Mouse (Mus musculus): Measurements from ENCODE around the gene Rfx1. TPM values are rescaled to one million over a fixed set of nuclear protein-coding genes. Genes with fewer than 3 reads are reported as not detected.

The Rfx1 gene
- polyA plus RNA-seq, 1 experiment from 2014 or later = 11.2 TPM

DNA sequence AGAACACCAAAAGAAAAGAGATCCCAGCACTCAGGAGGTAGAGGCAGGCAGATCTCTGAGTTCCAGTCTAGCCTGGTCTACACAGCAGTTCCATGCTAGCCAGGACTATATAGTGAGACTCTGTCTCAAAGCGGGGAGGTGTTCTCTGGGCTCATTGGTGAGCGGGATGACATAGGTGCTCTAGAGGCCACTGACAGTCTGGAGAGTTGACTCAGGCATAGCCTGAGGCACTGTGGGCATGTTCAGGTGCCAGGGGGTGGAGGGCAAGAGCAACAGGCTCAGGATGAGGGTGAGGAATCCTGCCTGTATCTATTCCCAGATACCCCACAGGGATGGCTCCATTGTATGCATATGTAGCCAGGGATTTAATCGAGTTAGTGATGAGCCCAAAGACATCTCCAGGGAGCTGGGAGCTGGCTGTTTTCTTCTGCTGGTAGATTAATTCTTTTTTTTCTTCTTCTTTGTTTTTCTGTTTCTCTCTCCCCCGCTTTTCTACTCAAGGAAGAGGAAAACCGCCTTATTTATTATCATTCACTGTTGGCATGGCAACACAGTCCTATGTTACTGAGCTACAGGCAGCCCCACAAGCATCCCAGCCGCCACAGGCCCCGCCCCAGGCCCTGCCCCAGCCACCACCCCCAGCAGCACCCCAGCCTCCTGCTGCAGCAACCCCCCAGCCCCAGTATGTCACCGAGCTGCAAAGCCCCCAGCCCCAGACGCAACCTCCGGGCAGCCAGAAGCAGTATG lies 6.8 kb downstream of the Rfx1 start:
- no peak for ATAC-seq (ENCODE audit: low FRiP score, low read depth)

DNA sequence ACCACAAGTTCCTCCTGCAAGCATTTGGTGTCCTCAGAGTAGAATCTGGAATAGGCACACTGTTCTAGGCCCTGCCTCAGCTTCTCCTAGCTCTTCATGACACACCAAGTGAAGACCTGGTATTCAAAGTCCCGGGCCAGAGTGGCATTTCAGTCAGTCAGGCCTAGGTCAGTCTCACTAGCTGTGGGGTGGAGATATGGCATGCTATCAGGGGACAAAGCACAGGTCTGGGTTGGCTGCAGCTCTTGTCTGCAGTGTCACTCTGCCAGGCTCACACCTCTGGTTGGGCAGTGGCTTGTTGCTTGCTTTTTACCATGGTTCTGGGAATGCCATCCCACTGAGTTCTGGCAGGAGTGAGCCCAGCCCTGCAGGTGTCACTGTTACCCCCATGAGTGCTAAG lies 9.8 kb downstream of the Rfx1 start:
- no peak overlapping the region for H3K4me3 ChIP-seq
- H3K9me3 ChIP-seq = no peaks in the 10 kb centered on the region
- no peak for ATAC-seq (ENCODE audit: low FRiP score, low read depth)
- peaks cover 22% of the 10 kb centered on the region; the same call in 1 of the 2 replicates for H3K36me3 ChIP-seq
- H3K4me1 ChIP-seq (replicated peaks) = peaks cover 28% of the 10 kb centered on the region
- no peak overlapping the region for H3K9ac ChIP-seq
- WGBS = 92% methylated on average over 1 of the region's 1 CpGs
- no peak overlapping the region for H3K4me2 ChIP-seq
- no peaks in the 10 kb centered on the region for H3K27me3 ChIP-seq
- no peak overlapping the region for H3K27ac ChIP-seq (replicated peaks)

More for the DNA sequence above, 6.8 kb downstream of the Rfx1 start:
- H3K27ac ChIP-seq (replicated peaks) = peak overlapping the region; percentile 48
- H3K36me3 ChIP-seq = peaks cover 11% of the 10 kb centered on the region; the same call in 1 of the 2 replicates
- H3K4me2 ChIP-seq = peak overlapping the region; percentile 22
- no peaks in the 10 kb centered on the region for H3K27me3 ChIP-seq
- H3K9me3 ChIP-seq = no peaks in the 10 kb centered on the region
- 34% methylated on average over 9 of the region's 10 CpGs for WGBS
- no peak overlapping the region for H3K9ac ChIP-seq
- H3K4me1 ChIP-seq (replicated peaks) = peaks cover 53% of the 10 kb centered on the region
- no peak overlapping the region for H3K4me3 ChIP-seq

- Histone ChIP-seq H3K4me3 (no peak overlapping the region), H3K27me3 (no peaks in the 10 kb centered on the region), H3K36me3 (peaks cover 24% of the 10 kb centered on the region), H3K9me3 (no peaks in the 10 kb centered on the region), H3K27ac (replicated peaks) (no peak overlapping the region), H3K4me1 (replicated peaks) (peaks cover 24% of the 10 kb centered on the region), H3K4me2 (no peak overlapping the region), H3K9ac (no peak overlapping the region)
- 93% methylated on average over 3 of the region's 3 CpGs for WGBS
- ATAC-seq (ENCODE audit: low FRiP score, low read depth) = no peak
Measured at GRCm38 (mm10) chr8:84076849-84077248, 10.2 kb downstream of the Rfx1 start.

DNA sequence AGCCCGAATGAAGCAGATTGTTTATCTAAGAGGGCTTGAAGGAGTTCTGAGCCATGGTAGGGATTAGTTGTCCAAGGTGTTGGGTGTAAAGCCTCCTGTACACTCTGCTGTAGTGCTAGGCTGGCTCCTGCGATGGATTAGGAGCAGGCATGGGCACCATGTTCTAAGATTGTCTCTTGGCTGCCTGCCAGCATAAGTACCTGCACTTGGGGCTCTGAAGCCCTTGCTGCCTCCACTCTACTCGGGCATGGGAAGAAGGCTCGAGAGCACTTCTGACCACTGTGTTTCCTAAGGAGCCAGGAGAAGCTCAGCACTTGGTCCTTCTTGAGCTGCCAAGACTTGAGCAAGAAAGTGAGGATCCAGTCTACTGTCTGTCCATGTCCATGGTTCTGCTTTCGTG lies 12.6 kb downstream of the Rfx1 start:
- 90% methylated on average over 5 of the region's 5 CpGs for WGBS
- peaks cover 5% of the 10 kb centered on the region; the same call in 1 of the 2 replicates for H3K4me1 ChIP-seq (replicated peaks)
- H3K9ac ChIP-seq = no peak overlapping the region
- ATAC-seq (ENCODE audit: low FRiP score, low read depth) = no peak
- no peaks in the 10 kb centered on the region for H3K27me3 ChIP-seq
- no peak overlapping the region for H3K27ac ChIP-seq (replicated peaks)
- H3K4me2 ChIP-seq = no peak overlapping the region
- H3K36me3 ChIP-seq = peaks cover 47% of the 10 kb centered on the region
- H3K9me3 ChIP-seq = no peaks in the 10 kb centered on the region
- no peak overlapping the region for H3K4me3 ChIP-seq

- Histone ChIP-seq H3K9ac (no peak overlapping the region), H3K36me3 (peaks cover 50% of the 10 kb centered on the region)
- ATAC-seq (ENCODE audit: low FRiP score, low read depth) = no peak
Measured at GRCm38 (mm10) chr8:84083829-84084241, 17.2 kb downstream of the Rfx1 start.

DNA sequence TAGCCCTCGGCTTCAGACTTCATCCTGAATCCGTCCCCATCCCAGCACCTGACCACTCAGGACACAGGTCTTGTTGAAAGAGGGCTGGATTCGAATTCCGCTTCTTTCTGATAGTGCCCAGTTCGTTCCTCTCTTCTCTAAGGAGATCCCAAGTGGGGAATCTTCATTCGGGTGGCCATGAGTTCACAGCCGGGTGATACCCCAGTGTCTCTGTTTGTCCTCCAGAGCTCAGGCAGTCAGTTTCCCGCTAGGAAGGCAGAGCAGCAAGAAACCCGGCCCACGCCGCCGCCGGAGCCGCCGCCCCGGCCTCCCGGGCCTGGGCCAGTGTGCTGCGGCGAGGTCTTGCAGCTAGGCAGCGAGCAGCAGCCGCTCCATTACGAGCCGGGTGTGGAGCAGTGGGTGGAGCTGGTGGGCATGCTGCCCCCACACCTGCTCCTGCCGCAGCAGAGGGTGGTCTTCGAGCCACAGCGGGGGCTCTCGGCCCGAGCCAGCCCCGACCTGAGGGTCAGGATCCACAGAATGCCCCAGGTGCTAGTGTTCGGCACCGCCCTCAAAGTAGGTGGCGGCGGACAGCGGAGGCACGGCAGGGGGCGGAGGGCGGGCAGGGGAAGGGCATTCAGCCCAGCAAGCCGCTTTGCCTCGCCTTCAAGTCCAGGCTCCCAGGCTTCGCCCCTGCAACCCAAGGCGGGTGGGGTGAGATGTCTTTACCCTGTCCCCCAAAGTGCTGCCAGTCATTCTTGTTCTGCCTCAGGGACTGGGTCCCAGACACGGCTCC lies 17.9 kb downstream of the Rfx1 start:
- 28% methylated on average over 42 of the region's 42 CpGs for WGBS
- H3K4me2 ChIP-seq = peak overlapping the region; percentile 18; the same call in 1 of the 2 replicates

More at GRCm38 (mm10) chr8:84083829-84084241, 17.2 kb downstream of the Rfx1 start:
- H3K27ac ChIP-seq (replicated peaks) = no peak overlapping the region
- no peaks in the 10 kb centered on the region for H3K27me3 ChIP-seq
- H3K4me1 ChIP-seq (replicated peaks) = 0 out of 2 replicates have a peak, but pooled peaks cover 4% of the 10 kb centered on the region
- 20% methylated on average over 8 of the region's 8 CpGs for WGBS
- H3K4me3 ChIP-seq = no peak overlapping the region
- H3K4me2 ChIP-seq = no peak overlapping the region
- no peaks in the 10 kb centered on the region for H3K9me3 ChIP-seq

GRCm38 (mm10) chr8:84087156-84087555 lies 20.5 kb downstream of the Rfx1 start:
- Histone ChIP-seq H3K4me1 (replicated peaks) (0 out of 2 replicates have a peak, but pooled peaks cover 4% of the 10 kb centered on the region), H3K4me2 (no peak overlapping the region), H3K9ac (no peak overlapping the region), H3K9me3 (no peaks in the 10 kb centered on the region), H3K27me3 (no peaks in the 10 kb centered on the region), H3K36me3 (peaks cover 50% of the 10 kb centered on the region), H3K4me3 (no peak overlapping the region), H3K27ac (replicated peaks) (no peak overlapping the region)
- no peak for ATAC-seq (ENCODE audit: low FRiP score, low read depth)
- WGBS = 83% methylated on average over 7 of the region's 7 CpGs

More for the DNA sequence above, 17.9 kb downstream of the Rfx1 start:
- Histone ChIP-seq H3K4me1 (replicated peaks) (0 out of 2 replicates have a peak, but pooled peaks cover 4% of the 10 kb centered on the region), H3K9ac (no peak overlapping the region), H3K27ac (replicated peaks) (no peak overlapping the region), H3K4me3 (no peak overlapping the region), H3K9me3 (no peaks in the 10 kb centered on the region), H3K36me3 (peaks cover 56% of the 10 kb centered on the region), H3K27me3 (no peaks in the 10 kb centered on the region)
- ATAC-seq (ENCODE audit: low FRiP score, low read depth) = no peak

- Histone ChIP-seq H3K36me3 (peaks cover 50% of the 10 kb centered on the region), H3K4me1 (replicated peaks) (0 out of 2 replicates have a peak, but pooled peaks cover 4% of the 10 kb centered on the region), H3K9ac (no peak overlapping the region), H3K27me3 (no peaks in the 10 kb centered on the region), H3K27ac (replicated peaks) (no peak overlapping the region), H3K4me3 (no peak overlapping the region), H3K4me2 (no peak overlapping the region), H3K9me3 (no peaks in the 10 kb centered on the region)
- WGBS = 95% methylated on average over 14 of the region's 14 CpGs
- ATAC-seq (ENCODE audit: low FRiP score, low read depth) = no peak
Measured at GRCm38 (mm10) chr8:84087821-84088220, 21.2 kb downstream of the Rfx1 start.

DNA sequence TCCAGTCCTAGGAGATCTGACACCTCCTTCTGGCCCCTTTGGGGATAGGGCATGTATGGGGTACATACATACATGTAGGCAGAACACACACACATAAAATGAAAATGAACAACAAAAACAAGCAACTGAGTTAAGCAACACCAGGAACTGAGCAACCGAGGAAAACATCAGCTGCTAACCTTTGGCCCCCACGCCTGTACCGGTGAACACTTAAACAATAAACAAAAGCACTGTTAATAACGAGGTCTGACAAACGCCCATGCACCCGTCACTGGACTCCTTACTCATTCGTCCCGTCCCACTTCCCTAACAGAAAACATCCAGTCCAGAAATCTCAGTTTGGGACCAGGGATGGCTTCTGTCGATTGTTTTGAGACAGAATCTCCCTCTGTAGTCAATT lies 22.6 kb downstream of the Rfx1 start:
- no peaks in the 10 kb centered on the region for H3K9me3 ChIP-seq
- H3K4me3 ChIP-seq = no peak overlapping the region
- 85% methylated on average over 9 of the region's 9 CpGs for WGBS
- peaks cover 50% of the 10 kb centered on the region for H3K36me3 ChIP-seq
- no peak overlapping the region for H3K9ac ChIP-seq
- no peaks in the 10 kb centered on the region for H3K27me3 ChIP-seq
- H3K4me1 ChIP-seq (replicated peaks) = no peaks in the 10 kb centered on the region
- H3K27ac ChIP-seq (replicated peaks) = no peak overlapping the region
- no peak overlapping the region for H3K4me2 ChIP-seq
- ATAC-seq (ENCODE audit: low FRiP score, low read depth) = no peak

DNA sequence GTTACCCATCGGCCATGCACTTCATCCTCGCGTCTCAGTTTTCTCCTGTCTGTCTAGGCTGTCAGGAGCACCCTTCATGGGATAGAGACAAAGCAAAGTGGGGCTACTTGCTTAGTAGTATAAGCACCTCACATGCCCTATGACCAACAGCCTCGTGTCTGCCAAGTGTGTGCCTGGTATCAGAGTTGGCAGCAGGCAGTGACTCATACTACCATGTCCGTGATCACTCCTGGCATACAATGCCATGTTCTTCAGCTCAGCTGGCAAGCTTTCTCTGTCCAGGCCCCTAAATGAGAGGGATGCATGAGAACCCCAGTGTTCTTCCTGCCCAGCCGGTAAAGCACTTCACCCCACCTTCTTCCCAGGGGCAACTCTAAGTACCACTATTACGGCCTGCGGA lies 24.0 kb downstream of the Rfx1 start:
- Histone ChIP-seq H3K36me3 (peaks cover 58% of the 10 kb centered on the region), H3K27me3 (no peaks in the 10 kb centered on the region), H3K9me3 (no peaks in the 10 kb centered on the region), H3K9ac (no peak overlapping the region), H3K4me3 (no peak overlapping the region), H3K27ac (replicated peaks) (no peak overlapping the region), H3K4me1 (replicated peaks) (no peaks in the 10 kb centered on the region), H3K4me2 (no peak overlapping the region)
- ATAC-seq (ENCODE audit: low FRiP score, low read depth) = no peak
- 88% methylated on average over 8 of the region's 8 CpGs for WGBS

- ATAC-seq (ENCODE audit: low FRiP score, low read depth) = no peak
- Histone ChIP-seq H3K4me3 (no peak overlapping the region), H3K9ac (no peak overlapping the region), H3K27ac (replicated peaks) (no peak overlapping the region), H3K36me3 (peaks cover 66% of the 10 kb centered on the region), H3K4me1 (replicated peaks) (0 out of 2 replicates have a peak, but pooled peaks cover under 1% of the 10 kb centered on the region), H3K4me2 (no peak overlapping the region), H3K27me3 (no peaks in the 10 kb centered on the region), H3K9me3 (no peaks in the 10 kb centered on the region)
- 79% methylated on average over 8 of the region's 8 CpGs for WGBS
Measured at GRCm38 (mm10) chr8:84096061-84096460, 29.4 kb downstream of the Rfx1 start.

- no peaks in the 10 kb centered on the region for H3K9me3 ChIP-seq
- WGBS = 94% methylated on average over 7 of the region's 7 CpGs
- no peak overlapping the region for H3K4me3 ChIP-seq
- H3K4me2 ChIP-seq = no peak overlapping the region
- H3K27me3 ChIP-seq = no peaks in the 10 kb centered on the region
- H3K36me3 ChIP-seq = peaks cover 50% of the 10 kb centered on the region
- H3K27ac ChIP-seq (replicated peaks) = no peak overlapping the region
- peaks cover 24% of the 10 kb centered on the region for H3K4me1 ChIP-seq (replicated peaks)
- no peak overlapping the region for H3K9ac ChIP-seq
- ATAC-seq (ENCODE audit: low FRiP score, low read depth) = no peak
Measured at GRCm38 (mm10) chr8:84098376-84098775, 31.7 kb downstream of the Rfx1 start.

All from hindbrain, embryonic 15.5 days (tissue).